Mouse (Mus musculus) layer of hippocampus, postnatal 25 days (tissue): ENCODE results near the gene Etnk1. TPM values are rescaled to one million over a fixed set of nuclear protein-coding genes. Genes with fewer than 3 reads are reported as not detected.
"Not testable (repeated sequence)": the region's sequence is repeated elsewhere in the genome, so short reads cannot be mapped to it uniquely, and the experiment has no call there.

Experiments used
- DNase-seq, 2 experiments: peaks; one replicate each; pipeline ENCODE4 v3.0.0; 2022; ENCODE audit warnings: mixed read lengths in 2 of 2, low spot score in 1 of 2; ENCODE audit errors: extremely low spot score in 1 of 2
- total RNA-seq, 2 experiments: library from RNA; stranded (reverse); gene quantifications; 2 replicates each; pipeline ENCODE4 v1.2.3; 2021

Gene Etnk1
- total RNA-seq, 2 experiments from 2014 or later = 157 to 170 TPM

DNA sequence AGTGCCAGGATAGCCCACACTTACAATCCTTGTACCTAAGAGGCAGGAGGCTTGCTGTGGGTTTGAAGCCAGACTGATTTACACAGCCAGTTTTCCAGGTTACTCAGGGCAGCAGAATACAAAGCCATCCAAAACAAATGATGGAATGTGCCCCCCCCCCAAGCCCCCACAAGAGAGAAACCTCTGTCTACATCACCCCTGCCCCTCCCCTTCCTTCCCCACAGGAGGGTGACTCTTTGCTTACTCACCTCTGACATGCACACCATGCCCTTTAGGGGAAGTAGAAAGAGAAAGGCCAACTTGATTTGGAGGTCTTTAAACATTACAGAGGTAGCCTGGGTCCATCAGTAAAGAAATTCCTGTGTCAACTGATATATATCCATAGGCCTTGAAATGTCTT, 18.2 kb upstream of the Etnk1 start:
- DNase-seq = no peak

GRCm38 (mm10) chr6:143149766-143150291, 17.2 kb upstream of the Etnk1 start:
- DNase-seq = no peak

GRCm38 (mm10) chr6:143151081-143151995, 15.7 kb upstream of the Etnk1 start:
- not testable (repeated sequence) for DNase-seq

DNA sequence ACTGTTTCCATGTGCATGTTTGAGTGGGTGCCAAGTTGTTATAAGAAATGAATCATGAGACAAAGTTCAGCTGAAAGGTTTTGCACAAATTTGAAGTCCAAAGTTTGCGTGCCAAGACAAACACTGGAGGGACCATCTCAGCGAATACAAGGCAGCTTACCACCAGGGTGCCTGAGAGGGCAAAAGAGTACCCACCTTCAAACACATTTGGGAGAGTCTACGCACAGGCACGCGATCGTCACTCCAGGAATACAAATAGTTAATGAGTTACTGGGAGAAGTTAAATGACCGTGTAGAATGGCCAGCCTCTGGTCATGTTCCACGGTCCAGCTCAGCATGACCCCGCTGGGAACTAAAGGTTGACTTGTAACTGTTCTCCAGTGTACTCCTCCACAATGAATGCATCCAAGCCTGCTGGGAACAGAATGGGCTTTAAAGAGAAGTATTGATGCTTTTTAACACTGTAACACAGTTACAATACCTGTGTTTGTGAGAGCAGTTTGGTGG, 14.6 kb upstream of the Etnk1 start:
- DNase-seq = no peak

- DNase-seq = no peak
These were observed 13.9 kb upstream of the Etnk1 start for GRCm38 (mm10) chr6:143153160-143153559.

DNA sequence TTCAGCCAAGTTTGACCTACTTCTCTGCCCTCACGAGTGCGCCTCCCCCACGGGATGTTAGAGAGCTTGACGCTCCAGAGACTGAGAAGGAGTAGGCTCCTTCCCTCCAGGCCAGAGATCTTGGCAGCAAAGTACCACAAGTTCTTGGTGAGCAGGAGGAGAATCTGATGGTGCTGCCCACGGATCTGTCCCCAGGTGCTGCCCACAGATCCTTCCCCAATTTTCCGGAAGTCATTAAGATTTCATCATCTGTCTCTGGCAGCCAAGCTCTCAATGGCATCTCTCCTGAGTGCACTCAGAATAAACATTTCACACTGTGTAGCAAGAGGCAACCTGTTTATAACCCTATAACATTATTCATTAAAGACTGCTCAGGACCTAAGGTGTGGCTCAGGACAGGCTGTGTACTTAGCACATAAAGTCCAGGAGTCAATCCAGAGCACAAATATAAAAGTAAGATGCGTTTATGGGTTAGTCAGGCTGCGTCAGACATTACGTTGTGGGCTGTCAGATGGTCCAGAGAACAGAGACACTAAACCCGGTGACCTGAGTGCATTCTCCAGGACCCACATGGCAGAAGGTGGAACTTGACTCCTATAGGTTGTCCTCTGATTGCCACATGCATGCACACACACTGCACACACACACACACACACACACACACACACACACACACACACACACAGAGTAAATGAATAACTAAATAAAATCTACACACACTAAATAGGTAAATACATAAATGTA, 13.1 kb upstream of the Etnk1 start:
- DNase-seq = no peak

- no peak for DNase-seq
These were observed 12.1 kb upstream of the Etnk1 start for GRCm38 (mm10) chr6:143154885-143155284.

- no peak for DNase-seq
These were observed 11.0 kb upstream of the Etnk1 start for GRCm38 (mm10) chr6:143155996-143156395.

GRCm38 (mm10) chr6:143156684-143157083, 10.3 kb upstream of the Etnk1 start:
- no peak for DNase-seq

DNA sequence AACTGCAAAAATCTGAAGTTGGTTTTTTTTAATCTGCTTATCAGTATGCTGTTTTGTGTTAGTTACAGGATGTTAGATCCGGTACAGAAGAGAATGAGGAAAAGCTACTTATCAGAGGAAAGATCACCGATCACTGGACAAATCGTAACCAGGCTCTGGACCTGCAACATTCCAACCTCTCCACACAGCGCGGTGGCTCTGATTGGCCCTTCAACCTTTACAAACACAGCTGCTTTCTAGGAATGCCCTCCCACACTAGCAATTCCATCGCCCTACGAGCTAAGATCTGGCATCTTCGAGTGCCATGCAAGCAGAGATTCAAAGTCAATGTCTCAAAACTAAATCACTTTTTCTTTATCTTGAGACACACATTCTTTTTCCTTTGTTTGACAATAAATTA, 9.6 kb upstream of the Etnk1 start:
- DNase-seq = no peak

DNA sequence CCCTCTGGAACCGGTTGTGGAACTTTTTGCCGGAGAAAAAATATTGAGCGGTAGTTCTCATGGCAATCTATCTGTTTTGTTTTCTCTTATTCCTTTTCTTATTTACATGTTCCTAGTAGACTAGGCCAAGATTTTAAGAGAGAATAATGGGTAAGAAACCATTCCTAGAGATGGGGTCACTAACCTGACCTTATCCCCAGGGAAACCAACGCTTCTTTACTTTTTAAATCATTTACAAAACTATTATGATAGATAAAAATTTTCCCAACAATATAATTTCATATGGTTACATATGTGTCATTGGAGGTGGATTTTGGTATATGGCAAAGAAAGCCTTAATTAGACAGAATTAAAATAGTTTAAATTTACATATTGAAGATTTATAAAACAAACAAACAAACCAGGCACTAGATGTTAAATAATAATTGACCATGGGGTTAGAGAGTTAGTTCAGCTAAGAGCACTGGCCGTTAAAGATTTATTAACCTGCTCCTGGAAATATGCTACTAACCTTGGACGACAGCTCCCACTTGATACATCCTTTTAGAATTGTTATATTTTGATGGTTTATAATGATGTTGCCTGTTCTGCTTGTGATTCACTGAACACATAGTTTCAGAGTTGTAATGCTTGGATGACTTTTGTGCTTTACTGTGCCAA, 6.3 kb upstream of the Etnk1 start:
- no peak for DNase-seq

GRCm38 (mm10) chr6:143162161-143162877, 4.7 kb upstream of the Etnk1 start:
- no peak for DNase-seq

DNA sequence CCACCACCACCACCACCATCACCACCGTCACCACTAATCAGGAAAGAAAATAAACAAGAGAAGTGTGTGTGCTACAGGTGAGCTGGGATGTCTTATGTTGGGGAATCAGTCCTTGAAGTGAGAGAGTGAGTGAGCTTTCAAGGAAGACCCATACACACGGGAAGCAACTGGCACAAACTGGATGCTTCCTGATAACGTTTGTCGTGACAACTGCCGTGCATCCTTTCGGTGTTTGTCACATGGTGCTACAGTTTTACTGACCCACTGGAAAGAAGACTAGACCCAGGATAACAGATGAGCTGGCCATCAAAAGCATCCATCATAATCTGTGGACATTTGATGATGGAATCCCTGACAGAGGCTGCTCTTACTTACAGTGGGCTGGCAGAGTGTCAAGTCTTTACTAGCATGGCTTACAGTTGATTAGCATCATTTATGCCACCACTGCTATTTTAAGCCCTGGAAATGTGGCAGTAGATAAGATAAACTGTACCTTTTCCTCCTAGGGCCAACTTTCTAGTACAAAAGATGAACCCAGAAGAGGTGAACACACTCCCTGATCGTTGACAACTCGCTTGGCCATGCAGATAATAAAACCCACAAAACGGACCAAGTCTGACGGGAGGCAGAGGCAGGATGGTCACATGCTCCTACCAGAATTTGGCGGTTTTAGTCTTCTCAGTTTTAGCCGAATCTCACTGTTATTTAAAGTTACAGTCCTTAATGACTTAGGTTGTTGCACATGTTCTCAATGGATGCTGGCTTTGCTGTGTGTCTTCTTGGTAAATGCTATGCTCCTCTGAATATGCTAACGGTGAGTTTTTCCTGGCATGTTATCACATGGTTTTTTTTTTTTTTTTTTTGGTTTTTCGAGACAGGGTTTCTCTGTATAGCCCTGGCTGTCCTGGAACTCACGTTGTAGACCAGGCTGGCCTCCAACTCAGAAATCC, 2.8 kb upstream of the Etnk1 start:
- DNase-seq = no peak

DNA sequence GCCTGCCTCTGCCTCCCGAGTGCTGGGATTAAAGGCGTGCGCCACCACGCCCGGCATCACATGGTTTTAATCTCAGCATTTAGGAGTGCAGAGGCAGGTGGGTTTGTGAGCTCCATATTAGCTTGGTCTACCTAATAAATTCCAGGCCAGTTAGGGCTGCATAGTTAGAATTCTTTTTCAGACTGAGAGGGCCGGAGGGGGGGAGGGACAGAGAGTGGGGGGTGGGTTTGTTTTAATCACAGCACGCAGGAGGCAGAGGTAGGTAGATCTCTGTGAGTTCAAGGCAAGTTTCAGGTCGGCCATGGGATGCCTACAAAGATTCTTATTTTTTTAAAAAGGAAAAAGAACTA, 2.1 kb upstream of the Etnk1 start:
- no peak for DNase-seq

DNA sequence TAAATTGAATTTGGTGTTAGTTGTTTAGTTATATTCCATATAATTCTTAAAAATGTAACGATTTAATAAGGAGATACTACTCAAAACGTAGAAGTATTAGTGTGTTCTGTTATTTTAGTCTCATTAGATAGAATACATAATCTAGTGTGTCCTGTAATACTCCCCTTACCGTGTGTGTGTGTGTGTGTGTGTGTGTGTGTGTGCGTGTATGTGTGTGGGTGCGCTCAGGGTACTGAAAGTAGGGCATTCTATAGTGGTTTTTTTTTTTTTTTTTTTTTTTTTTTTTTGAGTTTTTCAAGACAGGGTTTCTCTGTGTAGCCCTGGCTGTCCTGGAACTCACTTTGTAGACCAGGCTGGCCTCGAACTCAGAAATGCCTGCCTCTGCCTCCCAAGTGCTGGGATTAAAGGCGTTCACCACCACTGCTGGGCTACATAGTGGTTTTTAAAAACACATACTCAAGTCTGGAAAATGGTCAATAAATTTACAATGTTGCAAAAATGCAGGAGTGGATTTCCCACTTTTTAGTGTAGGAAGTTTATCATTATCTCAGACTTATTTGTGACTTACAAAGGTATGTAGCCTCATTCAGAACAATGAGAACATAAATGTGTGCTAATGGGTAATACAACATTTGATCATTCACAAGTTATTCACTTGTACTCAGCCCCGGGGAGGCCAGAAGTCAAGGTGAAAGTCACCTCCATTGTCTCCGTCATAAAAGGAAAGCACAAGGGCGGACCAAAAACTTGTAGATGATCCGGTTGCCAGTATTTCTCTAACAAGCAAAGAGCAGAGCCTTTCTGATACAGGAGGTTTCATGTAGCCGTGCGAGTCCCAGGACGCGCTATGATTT, 1.4 kb upstream of the Etnk1 start:
- DNase-seq = no peak

GRCm38 (mm10) chr6:143167409-143167919, 443 bp downstream of the Etnk1 start:
- peak in 1 of 2 experiments; percentile 25 for DNase-seq

GRCm38 (mm10) chr6:143167981-143168674, 1.1 kb downstream of the Etnk1 start:
- DNase-seq = no peak
